Mouse (Mus musculus) kidney, adult 2 months (tissue): ENCODE measurements around the gene Atg10. TPM values are rescaled to one million over a fixed set of nuclear protein-coding genes. Genes with fewer than 3 reads are reported as not detected.
A peak's percentile ranks its signal among the peaks of the same experiment; 100 is the strongest.

Source experiments
- DNase-seq: peaks from one replicate; pipeline ENCODE4 v3.0.0; 2021
- H3K27ac ChIP-seq: fragments of 200-500 bp; 2 replicates; pipeline ENCODE4 v1.5.1; 2012; ENCODE audit warnings: low read depth, low read length, control low read depth, inconsistent platforms; ENCODE audit not compliant: insufficient read depth
- H3K27me3 ChIP-seq: fragments of 200-500 bp; replicated peaks from 2 replicates; pipeline ENCODE4 v1.6.1; 2012; ENCODE audit warnings: mild to moderate bottlenecking, moderate library complexity, low read length, inconsistent platforms; ENCODE audit not compliant: control insufficient read depth, insufficient read depth
- H3K36me3 ChIP-seq: fragments of 200-500 bp; 2 replicates; pipeline ENCODE4 v1.6.1; 2012; ENCODE audit warnings: mild to moderate bottlenecking, moderate library complexity, low read length, inconsistent platforms; ENCODE audit not compliant: control insufficient read depth, insufficient read depth
- H3K4me1 ChIP-seq: fragments of 200-500 bp; 2 replicates; pipeline ENCODE4 v1.6.1; 2011; ENCODE audit warnings: low read length; ENCODE audit not compliant: control insufficient read depth, insufficient read depth
- H3K4me3 ChIP-seq: fragments of 200-500 bp; 2 replicates; pipeline ENCODE4 v1.5.1; 2011; ENCODE audit warnings: mild to moderate bottlenecking, low read depth, low read length, control low read depth; ENCODE audit not compliant: insufficient read depth
- CTCF ChIP-seq: fragments of 200-500 bp; conservative IDR thresholded peaks from 2 replicates; pipeline ENCODE4 v1.5.1; 2011; ENCODE audit warnings: low read depth, mild to moderate bottlenecking, control low read depth, low read length, moderate library complexity, mixed read lengths; ENCODE audit not compliant: insufficient read depth, insufficient read length
- POLR2A ChIP-seq: fragments of 200-500 bp; IDR thresholded peaks from one replicate; pipeline ENCODE4 v1.6.1; 2011; ENCODE audit warnings: low read depth, low read length, control low read depth
- whole genome bisulfite sequencing: fragments of 180-500 bp; shearing (Covaris S2); methylation state at CpG from one replicate; pipeline ENCODE4 v1.1.7; 2018; 5-methylcytosine and 5-hydroxymethylcytosine counted together
- polyA plus RNA-seq: library from polyadenylated mRNA; depleted of rRNA; stranded (reverse); fragments of >200 nt; gene quantifications from 2 replicates; pipeline ENCODE4 v1.2.3, GENCODE M21; 2012

Gene Atg10
- polyA plus RNA-seq, 1 experiment = 7.8 TPM

- TF ChIP-seq CTCF = no peak
- TF ChIP-seq POLR2A = no peak
- no peaks in the 10 kb centered on the region for H3K36me3 ChIP-seq
- no peak overlapping the region for H3K4me3 ChIP-seq
- no peaks in the 10 kb centered on the region; the same call in 1 of the 2 replicates for H3K4me1 ChIP-seq
- DNase-seq = peak; percentile 9
- H3K27ac ChIP-seq = peak overlapping the region; percentile 95; the same call in 1 of the 2 replicates
- H3K27me3 ChIP-seq = no peaks in the 10 kb centered on the region
- WGBS = 53% methylated on average over 1 of the region's 1 CpGs
Measured at GRCm38 (mm10) chr13:91223063-91223462, 705 bp downstream of the Atg10 start.

GRCm38 (mm10) chr13:91221696-91222095, 2.1 kb downstream of the Atg10 start:
- TF ChIP-seq POLR2A (no peak), CTCF (no peak)
- H3K27ac ChIP-seq = no peak overlapping the region
- H3K4me1 ChIP-seq = no peaks in the 10 kb centered on the region; the same call in 1 of the 2 replicates
- no peak for DNase-seq
- no peaks in the 10 kb centered on the region for H3K27me3 ChIP-seq
- WGBS = 65% methylated on average over 4 of the region's 4 CpGs
- no peak overlapping the region for H3K4me3 ChIP-seq
- H3K36me3 ChIP-seq = no peaks in the 10 kb centered on the region

- no peak overlapping the region for H3K4me3 ChIP-seq
- TF ChIP-seq CTCF (no peak), POLR2A (no peak)
- 88% methylated on average over 2 of the region's 2 CpGs for WGBS
- no peaks in the 10 kb centered on the region; the same call in 1 of the 2 replicates for H3K36me3 ChIP-seq
- no peaks in the 10 kb centered on the region for H3K4me1 ChIP-seq
- no peak overlapping the region for H3K27ac ChIP-seq
- DNase-seq = no peak
- H3K27me3 ChIP-seq = no peaks in the 10 kb centered on the region
Measured at GRCm38 (mm10) chr13:91217691-91218090, 6.1 kb downstream of the Atg10 start.

GRCm38 (mm10) chr13:91216656-91217205, 7.0 kb downstream of the Atg10 start:
- H3K27ac ChIP-seq = no peak overlapping the region
- H3K27me3 ChIP-seq = no peaks in the 10 kb centered on the region
- no peak overlapping the region for H3K4me3 ChIP-seq
- 85% methylated on average over 3 of the region's 3 CpGs for WGBS
- DNase-seq = no peak
- no peaks in the 10 kb centered on the region for H3K4me1 ChIP-seq
- TF ChIP-seq POLR2A (no peak), CTCF (no peak)
- no peaks in the 10 kb centered on the region; the same call in 1 of the 2 replicates for H3K36me3 ChIP-seq

- Histone ChIP-seq H3K4me3 (no peak overlapping the region), H3K4me1 (no peaks in the 10 kb centered on the region; the same call in 1 of the 2 replicates), H3K36me3 (no peaks in the 10 kb centered on the region; the same call in 1 of the 2 replicates), H3K27me3 (no peaks in the 10 kb centered on the region), H3K27ac (no peak overlapping the region)
- TF ChIP-seq POLR2A (no peak), CTCF (no peak)
- 48% methylated on average over 8 of the region's 8 CpGs for WGBS
- DNase-seq = no peak
Measured at GRCm38 (mm10) chr13:91212958-91213357, 10.8 kb downstream of the Atg10 start.

- no peak for DNase-seq
- Histone ChIP-seq H3K4me1 (peaks cover 3% of the 10 kb centered on the region; the same call in 1 of the 2 replicates), H3K36me3 (no peaks in the 10 kb centered on the region; the same call in 1 of the 2 replicates), H3K4me3 (no peak overlapping the region), H3K27ac (no peak overlapping the region), H3K27me3 (no peaks in the 10 kb centered on the region)
- TF ChIP-seq POLR2A = no peak
- TF ChIP-seq CTCF = no peak
- WGBS = 64% methylated on average over 5 of the region's 5 CpGs
Measured at GRCm38 (mm10) chr13:91206237-91206636, 17.5 kb downstream of the Atg10 start.

GRCm38 (mm10) chr13:91202564-91202963, 21.2 kb downstream of the Atg10 start:
- TF ChIP-seq CTCF (no peak), POLR2A (no peak)
- WGBS = 71% methylated on average over 7 of the region's 7 CpGs
- H3K36me3 ChIP-seq = no peaks in the 10 kb centered on the region; the same call in 1 of the 2 replicates

More at GRCm38 (mm10) chr13:91202564-91202963, 21.2 kb downstream of the Atg10 start:
- 0 out of 2 replicates have a peak, but pooled peaks cover 3% of the 10 kb centered on the region for H3K4me1 ChIP-seq
- no peaks in the 10 kb centered on the region for H3K27me3 ChIP-seq
- DNase-seq = no peak
- H3K27ac ChIP-seq = no peak overlapping the region
- H3K4me3 ChIP-seq = no peak overlapping the region
